Mouse (Mus musculus) kidney, postnatal 0 days (tissue): ENCODE data around the gene Prph2. TPM values are rescaled to one million over a fixed set of nuclear protein-coding genes. Genes with fewer than 3 reads are reported as not detected.

Experiments used
- ATAC-seq: fragments of 200-750 bp; cut with Nextera tagmentation; replicated peaks from 2 replicates; pipeline ENCODE4 v1.8.0; 2017; ENCODE audit warnings: low read depth, moderate number of reproducible peaks, moderate TSS enrichment, moderate library complexity; ENCODE audit not compliant: low FRiP score
- DNase-seq: peaks from one replicate; pipeline ENCODE4 v3.0.0-alpha.2; 2016; ENCODE audit warnings: low spot score
- H3K27ac ChIP-seq: fragments of 300-500 bp; sonication (generic); 2 replicates; pipeline ENCODE4 v1.5.1; 2014; ENCODE audit warnings: mild to moderate bottlenecking
- H3K27me3 ChIP-seq: fragments of 300-500 bp; sonication (generic); 2 replicates; pipeline ENCODE4 v1.6.1; 2014; ENCODE audit warnings: low read length, mixed read lengths; ENCODE audit not compliant: insufficient read depth
- H3K36me3 ChIP-seq: fragments of 300-500 bp; sonication (generic); 2 replicates; pipeline ENCODE4 v1.6.1; 2014; ENCODE audit warnings: low read length, mixed read lengths; ENCODE audit not compliant: insufficient read depth
- H3K4me1 ChIP-seq: fragments of 300-500 bp; sonication (generic); replicated peaks from 2 replicates; pipeline ENCODE4 v1.6.1; 2014; ENCODE audit warnings: antibody characterized with exemption, low read length, mixed read lengths; ENCODE audit not compliant: insufficient read depth
- H3K4me2 ChIP-seq: fragments of 300-500 bp; sonication (generic); 2 replicates; pipeline ENCODE4 v1.6.1; 2014; ENCODE audit warnings: mild to moderate bottlenecking, low read length, moderate library complexity, mixed read lengths
- H3K4me3 ChIP-seq: fragments of 300-500 bp; sonication (generic); replicated peaks from 2 replicates; pipeline ENCODE4 v1.5.1; 2014; ENCODE audit warnings: low read depth, low read length
- H3K9ac ChIP-seq: fragments of 300-500 bp; sonication (generic); 2 replicates; pipeline ENCODE4 v1.6.1; 2014; ENCODE audit warnings: low read depth, low read length
- H3K9me3 ChIP-seq: fragments of 300-500 bp; sonication (generic); replicated peaks from 2 replicates; pipeline ENCODE4 v1.6.1; 2016; ENCODE audit warnings: low read length, inconsistent platforms, mixed read lengths
- CTCF ChIP-seq: IDR thresholded peaks from 2 replicates; pipeline ENCODE4 v1.5.1; 2016; ENCODE audit warnings: antibody characterized with exemption, low read depth, mild to moderate bottlenecking, moderate library complexity
- WGBS: fragments of 180-500 bp; shearing (Covaris S2); extraction: QIAGEN DNeasy Blood & Tissue Kit; methylation state at CpG from one replicate; pipeline ENCODE4 v1.1.7; 2014; 5-methylcytosine and 5-hydroxymethylcytosine counted together
- polyA plus RNA-seq: library from polyadenylated mRNA; unstranded; fragments of >200 nt; fragmentation: Nextera tagmentation; extraction: Ambion mirVana; gene quantifications from 2 replicates; pipeline ENCODE4 v1.2.1, GENCODE M21; 2015

The Prph2 gene
- 0.11 and 0.16 TPM in 2 replicates for polyA plus RNA-seq

GRCm38 (mm10) chr17:46910186-46910585 is at the start of gene Prph2:
Gene Prph2, plus strand, starts transcription at chr17:46910459.
- no peaks in the 10 kb centered on the region for H3K36me3 ChIP-seq
- no peaks in the 10 kb centered on the region for H3K4me1 ChIP-seq
- H3K9me3 ChIP-seq, result no peaks in the 10 kb centered on the region
- no peak within 1 kb of the TSS for H3K4me3 ChIP-seq
- no peaks in the 10 kb centered on the region for H3K27me3 ChIP-seq
- H3K27ac ChIP-seq, result no peak within 1 kb of the TSS
- H3K4me2 ChIP-seq, result no peak within 1 kb of the TSS
- ATAC-seq, result no peak
- no peak within 1 kb of the TSS for H3K9ac ChIP-seq
- DNase-seq, result no peak
- TF ChIP-seq CTCF, result no peak
- 91% methylated on average over 10 of the region's 10 CpGs for WGBS

GRCm38 (mm10) chr17:46864566-46865195 is 45.6 kb upstream of the Prph2 start:
- Histone ChIP-seq H3K36me3 (no peaks in the 10 kb centered on the region), H3K27ac (no peak overlapping the region), H3K9ac (no peak overlapping the region), H3K9me3 (no peaks in the 10 kb centered on the region), H3K4me3 (no peak overlapping the region), H3K27me3 (no peaks in the 10 kb centered on the region), H3K4me1 (no peaks in the 10 kb centered on the region), H3K4me2 (peak overlapping the region; percentile 14; the same call in 1 of the 2 replicates)
- TF ChIP-seq CTCF, result no peak
- ATAC-seq, result no peak
- no peak for DNase-seq
- WGBS, result 36% methylated on average over 7 of the region's 7 CpGs

DNA sequence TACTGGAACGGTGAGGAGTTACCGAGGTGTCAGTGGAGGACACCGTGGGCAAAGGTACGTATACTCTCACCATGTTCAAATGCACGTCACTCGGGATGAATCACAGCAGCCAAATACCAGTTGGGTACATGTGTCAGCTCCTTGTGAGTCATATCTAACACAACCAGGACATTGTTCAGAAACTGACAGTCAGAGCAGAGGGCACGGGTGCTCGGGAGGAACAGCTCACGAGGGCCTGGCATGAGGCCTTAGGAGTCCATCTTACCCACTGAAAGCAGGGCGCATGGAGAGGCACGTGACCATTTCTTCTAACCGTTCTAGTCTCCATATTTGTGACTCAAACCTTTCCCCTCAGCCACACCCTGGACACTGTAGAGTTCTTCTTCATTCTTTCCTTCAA is 43.4 kb upstream of the Prph2 start:
- Histone ChIP-seq H3K4me2 (no peak overlapping the region), H3K4me1 (no peaks in the 10 kb centered on the region), H3K36me3 (no peaks in the 10 kb centered on the region), H3K9me3 (no peaks in the 10 kb centered on the region), H3K9ac (no peak overlapping the region), H3K27ac (no peak overlapping the region), H3K27me3 (no peaks in the 10 kb centered on the region), H3K4me3 (no peak overlapping the region)
- no peak for DNase-seq
- no peak for ATAC-seq
- TF ChIP-seq CTCF, result no peak
- WGBS, result 90% methylated on average over 12 of the region's 12 CpGs

DNA sequence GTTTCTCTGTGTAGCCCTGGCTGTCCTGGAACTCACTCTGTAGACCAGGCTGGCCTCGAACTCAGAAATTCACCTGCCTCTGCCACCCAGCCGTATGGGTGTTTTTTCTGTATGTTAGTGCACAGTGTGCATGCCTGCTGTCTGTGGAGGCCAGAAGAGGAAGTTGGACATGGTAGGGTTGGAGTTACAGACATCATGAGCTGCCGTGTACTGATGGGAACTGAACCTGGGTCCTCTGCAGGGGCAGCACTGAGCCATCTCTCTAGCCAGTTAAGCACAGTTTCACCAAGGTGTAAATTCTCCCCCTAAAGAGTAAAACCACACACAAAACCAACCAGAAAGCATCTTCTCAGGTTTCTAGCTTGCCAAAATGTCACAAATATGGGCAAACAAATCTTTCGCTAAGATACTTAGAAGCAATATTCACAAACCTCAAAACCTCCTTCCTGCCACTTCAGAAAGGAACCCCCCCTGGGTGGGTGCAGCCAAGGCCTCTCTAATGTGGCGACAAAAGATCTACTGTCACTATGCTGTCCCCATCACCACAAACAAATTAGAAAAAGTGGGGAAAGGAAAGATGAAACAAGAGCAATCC is 40.0 kb upstream of the Prph2 start:
- TF ChIP-seq CTCF, result no peak
- no peak overlapping the region for H3K4me2 ChIP-seq
- H3K4me3 ChIP-seq, result no peak overlapping the region
- WGBS, result 94% methylated on average over 5 of the region's 5 CpGs
- DNase-seq, result no peak
- H3K9ac ChIP-seq, result no peak overlapping the region
- no peak for ATAC-seq
- no peak overlapping the region for H3K27ac ChIP-seq
- H3K27me3 ChIP-seq, result no peaks in the 10 kb centered on the region
- no peaks in the 10 kb centered on the region for H3K9me3 ChIP-seq
- H3K4me1 ChIP-seq, result peaks cover 5% of the 10 kb centered on the region; the same call in 1 of the 2 replicates
- H3K36me3 ChIP-seq, result no peaks in the 10 kb centered on the region

DNA sequence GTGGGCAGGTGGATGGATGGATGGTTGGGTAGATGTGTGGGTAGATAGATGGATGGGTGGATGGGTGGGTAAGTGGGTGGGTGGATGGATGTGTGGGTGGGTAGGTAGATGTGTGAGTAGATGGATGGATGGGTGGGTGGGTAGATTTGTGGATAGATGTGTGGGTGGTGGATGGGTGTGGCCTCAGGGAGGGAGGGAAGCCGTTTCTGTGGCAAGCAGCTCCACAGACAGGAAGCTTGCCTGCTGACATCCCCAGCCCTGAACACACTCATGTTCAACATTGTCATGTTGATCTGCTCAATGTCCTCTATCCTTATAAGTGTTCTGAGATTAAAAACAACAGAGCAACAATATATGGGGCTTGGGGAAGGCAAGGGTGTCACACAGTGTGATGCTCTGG is 39.3 kb upstream of the Prph2 start:
- no peak for TF ChIP-seq CTCF

GRCm38 (mm10) chr17:46872806-46873205 is 37.5 kb upstream of the Prph2 start:
- H3K27ac ChIP-seq, result no peak overlapping the region
- ATAC-seq, result no peak
- H3K9me3 ChIP-seq, result no peaks in the 10 kb centered on the region
- H3K4me2 ChIP-seq, result no peak overlapping the region
- H3K4me1 ChIP-seq, result peaks cover 5% of the 10 kb centered on the region; the same call in 1 of the 2 replicates
- no peak overlapping the region for H3K9ac ChIP-seq
- no peak for TF ChIP-seq CTCF
- H3K4me3 ChIP-seq, result no peak overlapping the region
- no peak for DNase-seq
- H3K27me3 ChIP-seq, result no peaks in the 10 kb centered on the region
- 79% methylated on average over 7 of the region's 7 CpGs for WGBS
- no peaks in the 10 kb centered on the region for H3K36me3 ChIP-seq

More for the DNA sequence above, 39.3 kb upstream of the Prph2 start:
- H3K9me3 ChIP-seq, result no peaks in the 10 kb centered on the region
- H3K36me3 ChIP-seq, result no peaks in the 10 kb centered on the region
- H3K4me2 ChIP-seq, result no peak overlapping the region
- no peak for DNase-seq
- peaks cover 5% of the 10 kb centered on the region; the same call in 1 of the 2 replicates for H3K4me1 ChIP-seq
- H3K4me3 ChIP-seq, result no peak overlapping the region
- no peak overlapping the region for H3K9ac ChIP-seq
- H3K27me3 ChIP-seq, result no peaks in the 10 kb centered on the region
- ATAC-seq, result no peak
- no peak overlapping the region for H3K27ac ChIP-seq
- WGBS, result 40% methylated on average over 1 of the region's 1 CpGs
